Mouse (Mus musculus) megakaryocyte, embryonic 14.5 days (primary cell): ENCODE data around the gene Msantd1.

Experiments
- FLI1 ChIP-seq: IDR thresholded peaks from 2 replicates; pipeline ENCODE4 v1.6.1; 2012; ENCODE audit warnings: low read length, inconsistent platforms, mixed read lengths
- GATA1 ChIP-seq: IDR thresholded peaks from 3 replicates; pipeline ENCODE4 v1.6.1; 2012; ENCODE audit warnings: mixed read lengths, low read length, inconsistent platforms, borderline replicate concordance

DNA sequence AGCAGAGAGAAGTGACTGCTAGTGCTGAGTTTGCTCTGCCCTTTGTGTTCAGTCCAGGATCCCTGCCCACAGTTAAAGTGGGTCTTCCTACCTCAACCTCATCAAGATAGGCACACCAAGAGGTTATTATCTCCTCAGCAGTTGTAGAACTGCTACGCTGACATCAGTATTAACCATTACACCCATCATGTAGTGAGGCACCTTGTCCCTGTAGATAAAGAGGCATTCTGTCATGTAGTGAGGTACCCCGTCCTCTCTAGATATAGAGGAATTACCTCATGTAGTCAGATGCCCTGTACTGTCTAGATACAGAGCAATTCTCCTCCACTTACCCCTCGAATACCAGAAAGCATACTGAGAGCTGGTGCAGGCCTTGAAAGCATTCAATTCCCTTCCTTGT lies 26.8 kb upstream of the Msantd1 start:
- no peak for TF ChIP-seq FLI1
- no peak for TF ChIP-seq GATA1
